Mouse (Mus musculus) heart, adult 2 months (tissue): ENCODE results near the gene Vps13d.

Experiments used
- CTCF ChIP-seq: fragments of 200-600 bp; IDR thresholded peaks from 2 replicates; pipeline ENCODE4 v1.8.1; 2022; ENCODE audit warnings: antibody characterized with exemption, mild to moderate bottlenecking, moderate library complexity
- EP300 ChIP-seq: fragments of 200-500 bp; IDR thresholded peaks from 2 replicates; pipeline ENCODE4 v1.6.1; 2011; ENCODE audit warnings: low read depth, low read length, control low read depth; ENCODE audit not compliant: insufficient read depth
- POLR2A ChIP-seq: fragments of 200-500 bp; IDR thresholded peaks from 2 replicates; pipeline ENCODE4 v1.6.1; 2011; ENCODE audit warnings: mild to moderate bottlenecking, low read depth, low read length, control low read depth; ENCODE audit not compliant: insufficient read depth

DNA sequence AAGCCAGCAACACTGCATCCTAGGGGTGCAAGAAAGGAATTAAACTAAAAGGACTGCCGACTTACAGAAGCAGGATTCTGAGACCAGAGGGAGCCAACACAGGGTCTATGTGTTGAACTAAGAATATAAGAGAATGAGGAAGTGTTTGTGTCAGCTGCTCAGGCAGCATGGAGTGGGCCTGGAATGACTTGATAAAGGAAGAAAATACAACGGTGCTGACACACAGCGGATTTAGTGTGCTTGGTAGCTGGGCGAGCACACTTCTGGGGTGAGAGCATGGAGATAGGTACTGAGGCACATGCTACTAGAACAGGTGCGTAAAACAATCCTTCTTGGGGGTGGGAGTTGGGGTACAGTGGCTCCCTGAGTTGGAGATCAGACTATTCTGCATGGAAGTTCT lies 51.3 kb downstream of the Vps13d start:
- TF ChIP-seq POLR2A, result no peak
- TF ChIP-seq CTCF, result no peak
- TF ChIP-seq EP300, result no peak
